Mouse (Mus musculus) cerebellum, adult 9-10 months (tissue): ENCODE data around the gene Lrpap1.

Experiments
- DNase-seq: peaks from one replicate; pipeline ENCODE4 v3.0.0; 2022

The Lrpap1 gene

DNA sequence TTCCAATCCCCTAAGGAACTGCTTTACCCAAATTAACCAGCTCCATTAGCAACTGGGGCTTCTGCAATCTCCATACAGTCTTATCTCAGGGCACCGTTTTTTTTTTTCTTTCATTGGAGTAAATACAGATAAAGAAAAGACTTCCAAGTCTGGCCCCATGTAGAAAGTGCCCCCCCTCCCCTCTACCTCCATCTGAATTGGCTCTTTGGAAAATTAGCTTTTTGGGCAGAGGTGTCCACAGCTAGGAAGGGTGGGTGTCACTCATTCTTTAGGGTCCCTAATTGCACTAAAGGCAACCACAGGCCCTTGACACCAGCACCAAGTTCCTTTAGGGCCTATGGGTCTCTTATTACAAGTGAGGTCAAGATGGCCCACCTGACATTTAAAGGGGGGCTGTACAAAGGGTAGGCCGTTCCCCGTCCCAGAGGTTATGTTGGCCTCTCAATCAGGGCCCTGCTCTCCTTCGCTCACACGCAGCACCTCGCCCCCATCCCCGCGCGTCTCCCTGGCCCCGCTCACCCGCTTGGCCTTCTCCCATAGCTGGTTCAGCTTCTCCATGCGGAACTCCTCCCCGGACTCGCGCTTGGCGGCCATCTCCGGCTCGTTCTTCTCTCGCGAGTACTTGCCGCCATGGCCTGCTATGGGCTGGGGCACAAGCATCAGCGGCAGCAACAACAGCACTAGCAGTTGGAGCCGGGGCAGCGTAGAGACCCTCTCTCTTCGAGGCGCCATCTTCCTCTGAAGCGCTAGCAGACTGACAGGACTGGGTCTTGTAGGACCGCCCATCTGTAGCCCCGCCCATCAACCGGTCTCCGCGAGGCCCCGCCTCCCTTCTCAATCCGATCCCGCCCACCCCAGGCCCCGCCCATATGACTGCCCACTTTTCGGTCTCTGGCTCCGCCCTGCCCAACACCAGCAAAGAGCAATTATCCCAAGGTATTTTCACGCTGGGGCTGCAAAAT is at the start of gene Lrpap1:
Gene Lrpap1 (minus strand): TSS at position 807 of the 962 bp plus-strand sequence.
- peak; percentile 88 for DNase-seq

GRCm38 (mm10) chr5:35149939-35150338 is 44.4 kb upstream of the Lrpap1 start:
- no peak for DNase-seq

- no peak for DNase-seq
These were observed 44.0 kb upstream of the Lrpap1 start for GRCm38 (mm10) chr5:35149526-35149925.

GRCm38 (mm10) chr5:35147963-35148767 is 42.6 kb upstream of the Lrpap1 start:
- DNase-seq = peak; percentile 83

- DNase-seq = peak; percentile 58
These were observed 41.8 kb upstream of the Lrpap1 start for GRCm38 (mm10) chr5:35147155-35147962.

GRCm38 (mm10) chr5:35146747-35147146 is 41.2 kb upstream of the Lrpap1 start:
- DNase-seq = peak; percentile 37

DNA sequence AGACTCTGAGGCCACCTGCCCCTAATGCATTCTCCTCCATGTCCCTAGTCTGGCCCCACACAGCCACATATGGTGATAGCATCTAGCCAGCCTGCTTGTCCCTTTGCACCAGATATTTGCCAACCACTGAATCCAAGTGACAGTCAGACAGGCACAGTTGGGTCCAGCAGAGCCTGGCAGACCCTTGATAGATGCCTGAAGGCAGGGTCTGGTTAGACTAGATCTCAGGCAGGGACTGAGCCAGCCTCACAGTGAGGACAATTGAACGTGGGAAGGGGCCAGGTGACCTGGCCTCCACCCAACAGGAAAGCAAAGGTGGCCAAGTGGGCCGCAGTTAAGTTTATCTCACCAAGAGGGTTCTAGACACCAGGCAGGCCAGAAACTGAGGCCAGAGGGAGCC is 39.1 kb upstream of the Lrpap1 start:
- peak; percentile 89 for DNase-seq

- peak; percentile 60 for DNase-seq
These were observed 38.1 kb upstream of the Lrpap1 start for GRCm38 (mm10) chr5:35143460-35144245.

- DNase-seq = no peak
These were observed 37.3 kb upstream of the Lrpap1 start for GRCm38 (mm10) chr5:35142910-35143309.

DNA sequence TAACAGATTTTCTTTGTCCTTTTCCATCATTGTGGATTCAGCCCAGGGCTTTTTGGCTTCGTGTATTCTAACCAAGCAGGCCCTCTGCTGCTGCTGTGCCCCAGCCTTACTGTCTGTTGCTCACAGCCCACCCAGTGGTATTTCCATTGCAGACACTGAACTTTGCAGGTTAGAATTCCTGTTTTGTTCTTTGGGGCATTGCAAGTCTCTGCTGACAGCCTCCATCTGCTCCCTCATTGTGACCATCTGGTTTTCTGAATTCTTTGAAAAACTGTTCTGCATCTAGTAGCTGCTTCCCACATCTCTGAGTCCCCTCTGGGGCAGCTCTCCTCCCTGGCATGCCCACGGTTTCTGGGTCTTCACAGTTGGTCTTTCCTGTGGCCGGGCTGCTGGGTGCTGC is 35.8 kb upstream of the Lrpap1 start:
- peak; percentile 86 for DNase-seq

GRCm38 (mm10) chr5:35138183-35138611 is 32.6 kb upstream of the Lrpap1 start:
- peak; percentile 97 for DNase-seq

DNA sequence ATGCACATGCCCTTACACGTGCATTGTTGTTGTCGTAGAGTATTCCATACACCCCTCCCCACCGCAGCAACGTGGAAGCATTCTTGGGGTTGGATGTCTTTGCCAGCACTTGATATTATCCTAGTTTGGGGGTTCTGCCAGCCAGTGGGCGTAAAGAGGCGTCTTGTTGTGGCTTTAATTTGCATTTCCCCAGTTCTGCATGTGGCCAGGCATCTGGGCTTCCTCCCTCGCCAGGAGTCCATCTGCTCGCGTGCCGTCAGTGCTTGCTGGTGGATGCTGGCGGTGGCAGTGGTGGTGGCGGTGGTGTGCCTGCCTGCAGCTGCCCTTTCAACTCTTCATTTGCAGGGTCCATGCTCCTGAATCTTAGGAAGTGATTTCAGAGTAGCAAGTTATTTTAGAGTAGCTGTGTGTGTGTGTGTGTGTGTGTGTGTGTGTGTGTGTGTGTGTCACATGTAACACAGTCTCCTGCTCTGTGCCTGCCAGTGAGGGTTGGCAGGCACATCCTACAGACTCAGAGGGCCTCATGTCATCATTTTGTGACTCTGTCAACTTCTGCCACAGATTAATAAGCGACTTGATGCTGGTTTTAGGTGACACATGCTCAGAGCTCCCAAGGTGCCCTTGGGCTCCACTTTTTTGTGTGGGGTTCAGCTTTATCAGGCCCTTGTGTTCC is 32.1 kb upstream of the Lrpap1 start:
- peak; percentile 60 for DNase-seq

GRCm38 (mm10) chr5:35135903-35136302 is 30.3 kb upstream of the Lrpap1 start:
- peak; percentile 14 for DNase-seq

DNA sequence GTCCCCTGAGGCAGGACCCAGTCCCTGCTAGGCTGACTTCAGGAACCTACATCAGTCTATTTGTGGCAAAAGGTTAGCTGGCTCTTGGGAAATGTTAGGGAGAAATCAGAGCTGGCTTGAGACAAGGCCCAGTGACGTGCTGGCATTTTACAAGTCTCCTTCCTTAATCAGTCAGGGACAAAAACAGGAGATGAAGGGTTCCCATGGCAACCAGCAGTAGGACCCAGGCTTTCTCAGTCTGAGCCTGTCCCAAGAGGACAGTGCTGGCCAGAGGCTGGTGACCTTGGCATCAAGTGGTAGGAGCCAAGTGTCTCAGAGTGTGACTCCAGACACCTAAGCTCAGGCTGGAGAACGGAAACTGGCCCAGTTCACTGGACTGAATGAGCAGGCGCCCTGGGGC is 28.7 kb upstream of the Lrpap1 start:
- no peak for DNase-seq

DNA sequence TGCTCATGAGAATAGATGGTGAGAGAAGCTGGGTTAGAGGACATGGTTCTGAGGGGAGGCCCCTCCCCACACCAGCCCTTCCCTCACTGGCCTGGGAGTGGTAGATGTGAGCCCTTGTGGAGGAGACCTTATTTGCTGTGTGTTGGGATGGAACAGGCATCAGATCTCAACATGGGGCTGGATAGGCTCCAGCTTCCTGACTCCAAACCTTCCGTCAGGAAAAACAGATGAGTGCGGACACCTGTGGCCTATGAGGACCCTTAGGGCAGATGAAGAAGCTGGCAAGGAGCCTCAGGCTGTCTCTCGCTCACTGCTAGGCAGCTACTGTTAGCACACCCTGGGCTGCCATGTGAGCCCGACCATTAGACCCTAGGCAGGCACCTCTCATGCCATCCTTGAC is 27.9 kb upstream of the Lrpap1 start:
- DNase-seq = peak; percentile 51

- peak; percentile 42 for DNase-seq
These were observed 26.9 kb upstream of the Lrpap1 start for GRCm38 (mm10) chr5:35132278-35132980.

DNA sequence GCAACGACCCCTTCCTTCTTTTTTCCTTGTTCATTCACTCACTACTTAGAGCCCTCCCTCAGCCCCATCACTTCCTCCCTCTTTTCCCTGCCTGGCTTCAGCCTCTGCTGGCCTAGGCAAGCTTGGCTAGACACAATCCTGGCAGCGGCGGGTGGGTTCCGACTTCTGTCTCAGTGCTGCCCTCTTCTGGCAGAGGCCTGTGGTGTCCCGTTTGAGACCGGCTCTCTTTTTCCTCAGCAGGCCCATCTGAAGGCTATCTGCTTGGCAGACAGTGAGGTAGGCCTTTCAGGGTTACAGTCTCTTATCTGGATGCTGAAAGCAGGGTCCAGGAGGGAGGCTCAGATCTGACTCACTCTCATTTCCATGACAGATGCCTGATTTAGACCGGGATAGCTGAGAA is 26.2 kb upstream of the Lrpap1 start:
- peak; percentile 97 for DNase-seq

GRCm38 (mm10) chr5:35131237-35131636 is 25.7 kb upstream of the Lrpap1 start:
- peak; percentile 64 for DNase-seq

- peak; percentile 49 for DNase-seq
These were observed 24.2 kb upstream of the Lrpap1 start for GRCm38 (mm10) chr5:35129767-35130191.

- peak; percentile 58 for DNase-seq
These were observed 23.6 kb upstream of the Lrpap1 start for GRCm38 (mm10) chr5:35129208-35129607.

GRCm38 (mm10) chr5:35120024-35120423 is 14.5 kb upstream of the Lrpap1 start:
- DNase-seq = peak; percentile 89
